Mouse (Mus musculus): ENCODE data around the gene Arhgap28. TPM values are rescaled to one million over a fixed set of nuclear protein-coding genes. Genes with fewer than 3 reads are reported as not detected.

The Arhgap28 gene
- polyA plus RNA-seq, 2 experiments: 0.57 to 0.91 TPM

GRCm38 (mm10) chr17:67993371-67994045, 10.4 kb downstream of the Arhgap28 start:
- WGBS (ENCODE audit: insufficient replicate concordance): 56% methylated on average over 2 of the region's 2 CpGs
- Histone ChIP-seq H3K9me3 (ENCODE audit: control insufficient read depth, low read length) (no peaks in the 10 kb centered on the region), H3K4me2 (ENCODE audit: low read depth) (no peak overlapping the region), H3K9ac (replicated peaks) (no peak overlapping the region), H3K4me1 (replicated peaks; ENCODE audit: control insufficient read depth in 2 of 2, insufficient read depth in 2 of 2, low read length in 1 of 2) (peaks cover 0 to 10% of the 10 kb centered on the region in 2 experiments; a peak in 2 of 4 replicates), H3K4me3 (ENCODE audit: insufficient read depth in 1 of 2, low read depth in 2 of 2, low read length in 2 of 2) (no peak overlapping the region), H3K27ac (no peak overlapping the region), H3K27me3 (ENCODE audit: control insufficient read depth, insufficient read depth, low read length) (no peaks in the 10 kb centered on the region), H3K36me3 (replicated peaks; ENCODE audit: control insufficient read depth, insufficient read depth, low read depth) (no peaks in the 10 kb centered on the region)
- TF ChIP-seq CTCF (IDR thresholded peaks at IDR 0.05; ENCODE audit: low read depth) (no peak), EP300 (IDR thresholded peaks at IDR 0.05; ENCODE audit: low read depth) (no peak)
- ATAC-seq (ENCODE audit: insufficient read depth): no peak
- no peak for DNase-seq (ENCODE audit: low read depth in 3 of 3, low spot score in 3 of 3)

- no peak overlapping the region for H3K4me3 ChIP-seq (ENCODE audit: insufficient read depth in 1 of 2, low read depth in 2 of 2, low read length in 2 of 2)
- no peak overlapping the region for H3K9ac ChIP-seq (replicated peaks)
- TF ChIP-seq EP300 (IDR thresholded peaks at IDR 0.05; ENCODE audit: low read depth) (no peak), CTCF (IDR thresholded peaks at IDR 0.05; ENCODE audit: low read depth) (no peak)
- no peaks in the 10 kb centered on the region for H3K27me3 ChIP-seq (ENCODE audit: control insufficient read depth, insufficient read depth, low read length)
- no peaks in the 10 kb centered on the region for H3K36me3 ChIP-seq (replicated peaks; ENCODE audit: control insufficient read depth, insufficient read depth, low read depth)
- 25% methylated on average over 5 of the region's 5 CpGs for WGBS (ENCODE audit: insufficient replicate concordance)
- no peak for ATAC-seq (ENCODE audit: insufficient read depth)
- no peak overlapping the region for H3K27ac ChIP-seq
- peaks cover 0 to 9% of the 10 kb centered on the region in 2 experiments; a peak in 2 of 4 replicates for H3K4me1 ChIP-seq (replicated peaks; ENCODE audit: control insufficient read depth in 2 of 2, insufficient read depth in 2 of 2, low read length in 1 of 2)
- H3K4me2 ChIP-seq (ENCODE audit: low read depth): no peak overlapping the region
- DNase-seq (ENCODE audit: low read depth in 3 of 3, low spot score in 3 of 3): no peak
- H3K9me3 ChIP-seq (ENCODE audit: control insufficient read depth, low read length): no peaks in the 10 kb centered on the region
These were observed 14.2 kb downstream of the Arhgap28 start for GRCm38 (mm10) chr17:67989716-67990115.

GRCm38 (mm10) chr17:67988920-67989621, 14.8 kb downstream of the Arhgap28 start:
- H3K4me1 ChIP-seq (replicated peaks; ENCODE audit: control insufficient read depth in 2 of 2, insufficient read depth in 2 of 2, low read length in 1 of 2): peaks cover 0 to 9% of the 10 kb centered on the region in 2 experiments; a peak in 2 of 4 replicates
- DNase-seq (ENCODE audit: low read depth in 3 of 3, low spot score in 3 of 3) (no peak), ATAC-seq (ENCODE audit: insufficient read depth) (0 out of 2 replicates have a peak, but pooled peaks have one; percentile 28)
- no peaks in the 10 kb centered on the region for H3K36me3 ChIP-seq (replicated peaks; ENCODE audit: control insufficient read depth, insufficient read depth, low read depth)
- no peaks in the 10 kb centered on the region for H3K27me3 ChIP-seq (ENCODE audit: control insufficient read depth, insufficient read depth, low read length)
- WGBS (ENCODE audit: insufficient replicate concordance): 10% methylated on average over 15 of the region's 15 CpGs
- H3K9me3 ChIP-seq (ENCODE audit: control insufficient read depth, low read length): no peaks in the 10 kb centered on the region
- H3K9ac ChIP-seq (replicated peaks): no peak overlapping the region
- no peak overlapping the region for H3K4me3 ChIP-seq (ENCODE audit: insufficient read depth in 1 of 2, low read depth in 2 of 2, low read length in 2 of 2)
- TF ChIP-seq CTCF (IDR thresholded peaks at IDR 0.05; ENCODE audit: low read depth) (no peak), EP300 (IDR thresholded peaks at IDR 0.05; ENCODE audit: low read depth) (no peak)
- H3K4me2 ChIP-seq (ENCODE audit: low read depth): no peak overlapping the region
- no peak overlapping the region for H3K27ac ChIP-seq

GRCm38 (mm10) chr17:67985532-67985931, 18.4 kb downstream of the Arhgap28 start:
- peaks cover 0 to 9% of the 10 kb centered on the region in 2 experiments; a peak in 2 of 4 replicates for H3K4me1 ChIP-seq (replicated peaks; ENCODE audit: control insufficient read depth in 2 of 2, insufficient read depth in 2 of 2, low read length in 1 of 2)
- no peaks in the 10 kb centered on the region for H3K27me3 ChIP-seq (ENCODE audit: control insufficient read depth, insufficient read depth, low read length)
- DNase-seq (ENCODE audit: low read depth in 3 of 3, low spot score in 3 of 3) (no peak), ATAC-seq (ENCODE audit: insufficient read depth) (no peak)
- 55% methylated on average over 4 of the region's 4 CpGs for WGBS (ENCODE audit: insufficient replicate concordance)
- no peak overlapping the region for H3K4me3 ChIP-seq (ENCODE audit: insufficient read depth in 1 of 2, low read depth in 2 of 2, low read length in 2 of 2)
- H3K27ac ChIP-seq: no peak overlapping the region
- no peak overlapping the region for H3K9ac ChIP-seq (replicated peaks)
- no peak overlapping the region for H3K4me2 ChIP-seq (ENCODE audit: low read depth)
- TF ChIP-seq CTCF (IDR thresholded peaks at IDR 0.05; ENCODE audit: low read depth) (no peak), EP300 (IDR thresholded peaks at IDR 0.05; ENCODE audit: low read depth) (no peak)
- H3K9me3 ChIP-seq (ENCODE audit: control insufficient read depth, low read length): no peaks in the 10 kb centered on the region
- H3K36me3 ChIP-seq (replicated peaks; ENCODE audit: control insufficient read depth, insufficient read depth, low read depth): no peaks in the 10 kb centered on the region

GRCm38 (mm10) chr17:67980573-67980972, 23.3 kb downstream of the Arhgap28 start:
- no peak for ATAC-seq (ENCODE audit: insufficient read depth)
- no peaks in the 10 kb centered on the region for H3K9me3 ChIP-seq (ENCODE audit: control insufficient read depth, low read length)
- TF ChIP-seq EP300 (IDR thresholded peaks at IDR 0.05; ENCODE audit: low read depth) (no peak), CTCF (IDR thresholded peaks at IDR 0.05; ENCODE audit: low read depth) (no peak)
- no peak overlapping the region for H3K9ac ChIP-seq (replicated peaks)
- no peak overlapping the region for H3K4me3 ChIP-seq (ENCODE audit: insufficient read depth in 1 of 2, low read depth in 2 of 2, low read length in 2 of 2)
- no peaks in the 10 kb centered on the region for H3K27me3 ChIP-seq (ENCODE audit: control insufficient read depth, insufficient read depth, low read length)
- H3K27ac ChIP-seq: no peak overlapping the region
- no peaks in the 10 kb centered on the region for H3K36me3 ChIP-seq (replicated peaks; ENCODE audit: control insufficient read depth, insufficient read depth, low read depth)
- H3K4me2 ChIP-seq (ENCODE audit: low read depth): no peak overlapping the region
- peaks cover 0 to 3% of the 10 kb centered on the region in 2 experiments; a peak in 1 of 4 replicates for H3K4me1 ChIP-seq (replicated peaks; ENCODE audit: control insufficient read depth in 2 of 2, insufficient read depth in 2 of 2, low read length in 1 of 2)
- 68% methylated on average over 3 of the region's 3 CpGs for WGBS (ENCODE audit: insufficient replicate concordance)
- no peak for DNase-seq (ENCODE audit: low read depth in 3 of 3, low spot score in 3 of 3)
